Mouse (Mus musculus): ENCODE results near the gene Olfr456. TPM values are rescaled to one million over a fixed set of nuclear protein-coding genes. Genes with fewer than 3 reads are reported as not detected.

Gene Olfr456
- polyA plus RNA-seq (2014; fragmentation: Illumina TruSeq; extraction: RNeasy Lipid Tissue Mini Kit (QIAGEN cat#74804); ENCODE audit: low read depth, low replicate concordance), result not detected

GRCm38 (mm10) chr6:42487114-42487513, at the start of gene Olfr456:
Gene Olfr456, minus strand, starts transcription at chr6:42487214.

GRCm38 (mm10) chr6:42476235-42476634, 10.8 kb downstream of the Olfr456 start, which contains the start of gene Olfr457:
Gene Olfr457, minus strand, starts transcription at chr6:42476335.

GRCm38 (mm10) chr6:42465096-42465495, 21.9 kb downstream of the Olfr456 start, which contains the start of gene Olfr458:
Gene Olfr458, minus strand, starts transcription at chr6:42465196.

Other genes starting within 250 kb of the Olfr456 start
- 7.8 TPM for gene Gstk1, start 241.3 kb downstream of the Olfr456 start, polyA plus RNA-seq (2014; fragmentation: Illumina TruSeq; extraction: RNeasy Lipid Tissue Mini Kit (QIAGEN cat#74804); ENCODE audit: low read depth, low replicate concordance)
- gene Tmem139, start 225.2 kb downstream of the Olfr456 start, polyA plus RNA-seq (2014; fragmentation: Illumina TruSeq; extraction: RNeasy Lipid Tissue Mini Kit (QIAGEN cat#74804); ENCODE audit: low read depth, low replicate concordance), result not detected
- gene Casp2, start 222.2 kb downstream of the Olfr456 start, polyA plus RNA-seq (2014; fragmentation: Illumina TruSeq; extraction: RNeasy Lipid Tissue Mini Kit (QIAGEN cat#74804); ENCODE audit: low read depth, low replicate concordance), result 9.7 TPM
- gene Clcn1, start 200.5 kb downstream of the Olfr456 start, polyA plus RNA-seq (2014; fragmentation: Illumina TruSeq; extraction: RNeasy Lipid Tissue Mini Kit (QIAGEN cat#74804); ENCODE audit: low read depth, low replicate concordance), result 0.77 TPM
- 0.50 TPM for gene Fam131b, start 162.6 kb downstream of the Olfr456 start, polyA plus RNA-seq (2014; fragmentation: Illumina TruSeq; extraction: RNeasy Lipid Tissue Mini Kit (QIAGEN cat#74804); ENCODE audit: low read depth, low replicate concordance)
- gene Zyx, start 137.6 kb downstream of the Olfr456 start, polyA plus RNA-seq (2014; fragmentation: Illumina TruSeq; extraction: RNeasy Lipid Tissue Mini Kit (QIAGEN cat#74804); ENCODE audit: low read depth, low replicate concordance), result 0.85 TPM
- gene Epha1, start 113.9 kb downstream of the Olfr456 start, polyA plus RNA-seq (2014; fragmentation: Illumina TruSeq; extraction: RNeasy Lipid Tissue Mini Kit (QIAGEN cat#74804); ENCODE audit: low read depth, low replicate concordance), result not detected
- gene Tas2r143, start 87.0 kb downstream of the Olfr456 start, polyA plus RNA-seq (2014; fragmentation: Illumina TruSeq; extraction: RNeasy Lipid Tissue Mini Kit (QIAGEN cat#74804); ENCODE audit: low read depth, low replicate concordance), result not detected
- gene Tas2r135, start 81.8 kb downstream of the Olfr456 start, polyA plus RNA-seq (2014; fragmentation: Illumina TruSeq; extraction: RNeasy Lipid Tissue Mini Kit (QIAGEN cat#74804); ENCODE audit: low read depth, low replicate concordance), result not detected
- gene Tas2r126, start 52.7 kb downstream of the Olfr456 start, polyA plus RNA-seq (2014; fragmentation: Illumina TruSeq; extraction: RNeasy Lipid Tissue Mini Kit (QIAGEN cat#74804); ENCODE audit: low read depth, low replicate concordance), result not detected
- gene Olfr458, start 22.0 kb downstream of the Olfr456 start, polyA plus RNA-seq (2014; fragmentation: Illumina TruSeq; extraction: RNeasy Lipid Tissue Mini Kit (QIAGEN cat#74804); ENCODE audit: low read depth, low replicate concordance), result not detected
- not detected for gene Olfr457, start 10.9 kb downstream of the Olfr456 start, polyA plus RNA-seq (2014; fragmentation: Illumina TruSeq; extraction: RNeasy Lipid Tissue Mini Kit (QIAGEN cat#74804); ENCODE audit: low read depth, low replicate concordance)
- not detected for gene Olfr455, start 60.4 kb upstream of the Olfr456 start, polyA plus RNA-seq (2014; fragmentation: Illumina TruSeq; extraction: RNeasy Lipid Tissue Mini Kit (QIAGEN cat#74804); ENCODE audit: low read depth, low replicate concordance)
- gene Tcaf3, start 110.5 kb upstream of the Olfr456 start, polyA plus RNA-seq (2014; fragmentation: Illumina TruSeq; extraction: RNeasy Lipid Tissue Mini Kit (QIAGEN cat#74804); ENCODE audit: low read depth, low replicate concordance), result not detected
- 0.56 TPM for gene Tcaf2, start 158.0 kb upstream of the Olfr456 start, polyA plus RNA-seq (2014; fragmentation: Illumina TruSeq; extraction: RNeasy Lipid Tissue Mini Kit (QIAGEN cat#74804); ENCODE audit: low read depth, low replicate concordance)
- 2.5 TPM for gene Tcaf1, start 222.9 kb upstream of the Olfr456 start, polyA plus RNA-seq (2014; fragmentation: Illumina TruSeq; extraction: RNeasy Lipid Tissue Mini Kit (QIAGEN cat#74804); ENCODE audit: low read depth, low replicate concordance)

All from testis, adult 10 weeks (tissue).